8 mouse cellular contexts compared by ENCODE assay signal in the genomic region with DNA sequence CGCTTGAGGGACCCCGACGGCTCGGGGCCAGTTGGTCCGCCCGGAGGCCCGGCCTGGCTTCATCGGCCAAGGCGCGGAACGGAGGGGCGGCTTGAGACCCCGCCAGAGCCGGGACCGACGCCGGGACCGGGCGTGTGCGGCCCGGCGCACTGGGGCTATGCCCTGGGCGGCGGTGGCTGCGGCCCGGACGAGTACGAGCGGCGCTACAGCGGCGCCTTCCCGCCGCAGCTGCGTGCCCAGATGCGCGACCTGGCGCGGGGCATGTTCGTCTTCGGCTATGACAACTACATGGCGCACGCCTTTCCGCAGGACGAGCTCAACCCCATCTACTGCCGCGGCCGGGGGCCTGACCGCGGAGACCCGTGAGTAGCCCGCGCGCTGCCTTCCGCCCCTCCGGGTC. TPM values are rescaled to one million over a fixed set of nuclear protein-coding genes. Genes with fewer than 3 reads are reported as not detected.
DNase-seq lines count a peak whose midpoint lies in the region; ATAC-seq and TF ChIP-seq lines count a peak whose summit lies in the region.

No protein-coding gene starts in this region.

- ATAC-seq in lung, embryonic 15.5 days (ENCODE audit: borderline replicate concordance, extremely low read depth, low FRiP score, low TSS enrichment), result peak; percentile 46

- H3K27ac ChIP-seq in kidney, adult 2 months (ENCODE audit: insufficient read depth, low read depth, low read length), result peak overlapping the region; percentile 50; the same call in 1 of the 2 replicates
- peak overlapping the region; percentile 84 for H3K27ac ChIP-seq in lung, embryonic 15.5 days

- peak overlapping the region; percentile 94 for H3K9ac ChIP-seq in lung, embryonic 15.5 days

- peak overlapping the region; percentile 89 for H3K4me3 ChIP-seq in kidney, adult 2 months (ENCODE audit: insufficient read depth, low read depth, low read length)
- peak overlapping the region; percentile 99 for H3K4me3 ChIP-seq in lung, embryonic 15.5 days

- H3K4me2 ChIP-seq in lung, embryonic 15.5 days, result peak overlapping the region; percentile 87

- under 1% methylated on average over 56 of the region's 56 CpGs for WGBS in kidney, adult 2 months
- WGBS in lung, embryonic 15.5 days, result 0% methylated on average over 56 of the region's 56 CpGs

- H3K4me1 ChIP-seq in kidney, adult 2 months (ENCODE audit: control insufficient read depth, insufficient read depth, low read length), result peaks cover 13% of the 10 kb centered on the region; the same call in 1 of the 2 replicates
- peaks cover 31% of the 10 kb centered on the region for H3K4me1 ChIP-seq in lung, embryonic 15.5 days

- TF ChIP-seq CTCF in kidney, adult 2 months (conservative IDR thresholded peaks at IDR 0.05; ENCODE audit: insufficient read depth, insufficient read length, low read depth, low read length), result no peak

- peak; percentile 43 for DNase-seq in retina, embryonic 14.5 days (ENCODE audit: low spot score)
- no peak for DNase-seq in retina, postnatal 1 day
- DNase-seq in adrenal gland, postnatal 36 days, result peak; percentile 49 to 66
- DNase-seq in frontal cortex, postnatal 14 days (ENCODE audit: low spot score in 2 of 2), result peak; percentile 35
- DNase-seq in kidney, adult 2 months, result peak; percentile 42
- peak; percentile 44 for DNase-seq in right cerebral cortex, postnatal 14 days
- DNase-seq in urinary bladder, adult 2 months (ENCODE audit: low spot score), result no peak

- H3K36me3 ChIP-seq in kidney, adult 2 months (ENCODE audit: control insufficient read depth, insufficient read depth, low read length), result no peaks in the 10 kb centered on the region
- H3K36me3 ChIP-seq in lung, embryonic 15.5 days, result peaks cover 3% of the 10 kb centered on the region; the same call in 1 of the 2 replicates

- H3K27me3 ChIP-seq in kidney, adult 2 months (replicated peaks; ENCODE audit: control insufficient read depth, insufficient read depth, low read length), result no peaks in the 10 kb centered on the region
- H3K27me3 ChIP-seq in lung, embryonic 15.5 days, result no peaks in the 10 kb centered on the region

- no peaks in the 10 kb centered on the region for H3K9me3 ChIP-seq in lung, embryonic 15.5 days

- no peak for TF ChIP-seq POLR2A in kidney, adult 2 months (IDR thresholded peaks at IDR 0.05; ENCODE audit: low read depth, low read length)

RNA-seq across cellular contexts. Expression of a gene that starts 0.4 kb away (rescaled TPM):
- 10 to 100 TPM; 43.8 to 68.9 TPM for total RNA-seq in adrenal gland, postnatal 36 days (2021)
- polyA plus RNA-seq in kidney, adult 2 months (2012; rRNA removed), result 17.8 and 18.4 TPM in 2 replicates
- polyA plus RNA-seq in lung, embryonic 15.5 days (2015; fragmentation: Nextera tagmentation; extraction: Ambion mirVana), result 27.3 and 29.7 TPM in 2 replicates
- polyA plus RNA-seq in urinary bladder, adult 2 months (2012; rRNA removed), result 24.3 and 24.7 TPM in 2 replicates

RNA-seq across cellular contexts. Expression of a gene that starts 46.0 kb away (rescaled TPM):
- 100 to 1,000 TPM; 115 to 126 TPM for total RNA-seq in adrenal gland, postnatal 36 days (2021)
- polyA plus RNA-seq in kidney, adult 2 months (2012; rRNA removed), result 17.6 and 21.9 TPM in 2 replicates
- 75.0 and 79.2 TPM in 2 replicates for polyA plus RNA-seq in lung, embryonic 15.5 days (2015; fragmentation: Nextera tagmentation; extraction: Ambion mirVana)
- 37.9 and 53.0 TPM in 2 replicates for polyA plus RNA-seq in urinary bladder, adult 2 months (2012; rRNA removed)

Comparison
In these comparisons a context has a peak if more than half of its experiments do, and no peak if none do; other contexts are left out.
1. DNase-seq: peak in retina, embryonic 14.5 days (single experiment), adrenal gland, postnatal 36 days (2 of 2), frontal cortex, postnatal 14 days (2 of 2), kidney, adult 2 months (single experiment) and right cerebral cortex, postnatal 14 days (single experiment); none in retina, postnatal 1 day (single experiment) and urinary bladder, adult 2 months (single experiment).